Mouse (Mus musculus) activated CD4-positive, CD25-positive, alpha-beta regulatory T cell (primary cell): ENCODE measurements around the gene Phb2. TPM values are rescaled to one million over a fixed set of nuclear protein-coding genes. Genes with fewer than 3 reads are reported as not detected.

Experiments
- polyA plus RNA-seq, 2 experiments: library from polyadenylated mRNA; unstranded; fragments of 100-300 nt; shearing (Covaris generic); gene quantifications; one replicate each; pipeline ENCODE4 v1.2.1; 2017

Gene Phb2
- polyA plus RNA-seq: 100 to 1,000 TPM; 199 to 262 TPM

DNA sequence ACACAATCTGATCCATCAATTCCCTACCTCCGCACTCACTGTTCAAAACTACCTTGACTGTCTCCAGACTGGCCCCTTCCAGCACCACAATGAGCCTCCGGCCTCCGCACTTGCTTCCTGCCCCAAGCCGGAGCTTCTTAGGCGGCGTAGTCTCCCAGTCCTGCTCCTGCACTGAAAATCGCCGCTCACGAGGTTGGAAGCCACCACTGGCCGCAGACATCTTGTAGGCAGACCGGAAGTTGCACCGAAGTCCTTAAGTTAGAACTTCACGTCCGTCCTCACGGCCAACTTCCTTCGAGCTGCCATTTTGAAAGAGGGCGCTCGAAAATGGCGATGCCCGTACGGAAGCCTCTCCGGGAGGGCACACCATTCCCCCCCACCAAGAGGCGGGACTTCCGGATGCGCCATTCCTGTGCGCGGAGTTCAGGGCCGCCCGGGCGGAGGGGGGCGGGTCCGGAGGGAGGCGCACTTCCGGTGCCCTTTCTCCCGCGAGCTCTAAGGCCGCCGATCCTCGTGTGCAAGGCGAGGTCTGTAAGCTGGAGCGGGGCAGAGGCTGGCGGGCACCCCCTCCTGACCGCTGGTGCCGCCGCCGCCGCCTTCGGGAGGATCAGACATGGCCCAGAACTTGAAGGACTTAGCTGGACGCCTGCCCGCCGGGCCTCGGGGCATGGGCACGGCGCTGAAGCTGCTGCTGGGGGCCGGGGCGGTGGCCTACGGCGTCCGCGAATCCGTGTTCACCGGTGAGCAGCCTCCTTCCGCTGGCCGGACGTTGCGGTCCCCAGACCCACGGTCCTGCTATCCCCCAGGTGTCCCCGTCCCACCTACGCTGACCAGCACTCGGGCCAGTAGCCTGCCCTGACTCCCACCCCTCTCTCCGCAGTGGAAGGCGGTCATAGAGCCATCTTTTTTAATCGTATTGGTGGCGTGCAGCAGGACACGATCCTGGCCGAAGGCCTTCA is at the start of gene Phb2, which contains the start of gene Emg1:
Phb2 (plus strand) TSS at position 513 of the 959 bp plus-strand sequence.
Emg1 (minus strand) TSS at position 355 of the 959 bp plus-strand sequence.

DNA sequence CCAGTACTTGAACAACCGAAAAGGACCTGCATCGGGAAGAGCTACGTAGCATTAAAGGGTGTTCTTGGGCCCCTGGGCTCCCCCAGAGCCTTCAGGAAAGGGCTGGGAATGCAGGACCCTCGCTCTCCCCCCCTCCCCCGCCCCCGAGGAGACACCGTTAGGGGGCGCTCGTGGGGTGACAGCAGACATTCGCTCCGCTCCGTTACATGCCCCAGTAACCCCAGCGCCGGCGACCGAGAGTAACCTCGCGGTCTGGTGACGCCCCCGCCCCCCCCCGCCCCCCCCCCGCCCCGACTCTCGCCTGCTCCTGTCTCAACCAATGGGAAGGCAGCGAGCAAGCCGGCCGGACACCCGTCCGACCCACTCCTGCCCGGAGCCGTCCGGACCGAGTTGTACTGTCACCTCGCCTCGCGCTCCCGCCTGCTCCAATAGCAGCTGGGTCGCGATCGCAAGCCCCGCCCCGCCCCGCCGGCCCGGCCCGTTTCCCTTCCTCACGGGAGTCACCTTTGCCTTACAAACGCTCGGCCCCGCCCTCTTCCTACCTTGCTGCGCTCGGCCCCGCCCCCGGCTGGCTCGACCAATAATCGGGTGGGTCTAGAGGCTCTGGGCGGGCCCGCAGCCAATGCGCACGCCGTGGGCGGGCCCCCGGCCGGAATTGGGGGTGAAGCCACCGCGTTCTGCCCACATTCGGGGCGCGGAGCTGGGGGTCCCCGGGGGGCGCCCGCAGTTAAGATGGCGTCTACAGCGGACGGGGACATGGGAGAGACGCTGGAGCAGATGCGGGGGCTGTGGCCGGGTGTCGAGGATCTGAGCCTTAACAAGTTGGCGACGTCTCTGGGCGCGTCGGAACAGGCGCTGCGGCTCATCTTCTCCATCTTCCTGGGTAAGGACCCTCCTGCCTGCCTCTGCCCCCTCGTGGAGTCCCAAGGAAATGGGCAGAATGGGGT is 49.4 kb upstream of the Phb2 start, which contains the start of gene Lpcat3:
Lpcat3 (plus strand) TSS at position 551 of the 947 bp plus-strand sequence.

DNA sequence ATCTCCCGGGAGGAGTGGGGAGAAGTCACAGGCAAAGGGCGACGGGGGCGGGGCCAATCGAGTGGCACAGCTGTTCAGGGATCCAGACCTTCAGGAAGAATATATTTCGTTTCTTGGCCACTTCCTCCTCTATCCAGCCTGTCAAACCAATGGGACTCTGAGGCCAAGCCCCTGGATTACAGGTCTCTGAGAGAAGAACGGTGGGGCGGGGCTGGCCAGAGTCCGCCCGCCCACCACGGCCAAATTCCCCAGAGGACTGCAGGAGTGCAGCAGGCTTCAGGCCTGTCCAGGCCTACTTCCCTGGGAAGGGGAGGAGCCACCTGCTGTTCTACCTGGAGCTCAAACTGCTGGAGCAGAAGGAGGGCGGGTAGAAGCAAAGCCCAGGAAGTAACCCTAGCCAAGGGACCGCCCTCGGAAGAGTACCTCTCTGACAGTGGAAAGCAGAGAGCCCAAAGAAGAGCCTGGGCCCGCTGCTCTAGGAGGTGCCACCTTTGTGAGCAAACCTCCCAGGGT is 26.4 kb downstream of the Phb2 start, which contains the start of gene Ptpn6:
Ptpn6 (minus strand) TSS at position 204 of the 513 bp plus-strand sequence.

GRCm38 (mm10) chr6:124740888-124741761 is 29.0 kb downstream of the Phb2 start, which contains the start of gene Grcc10:
Grcc10 (minus strand) TSS chr6:124741374.

DNA sequence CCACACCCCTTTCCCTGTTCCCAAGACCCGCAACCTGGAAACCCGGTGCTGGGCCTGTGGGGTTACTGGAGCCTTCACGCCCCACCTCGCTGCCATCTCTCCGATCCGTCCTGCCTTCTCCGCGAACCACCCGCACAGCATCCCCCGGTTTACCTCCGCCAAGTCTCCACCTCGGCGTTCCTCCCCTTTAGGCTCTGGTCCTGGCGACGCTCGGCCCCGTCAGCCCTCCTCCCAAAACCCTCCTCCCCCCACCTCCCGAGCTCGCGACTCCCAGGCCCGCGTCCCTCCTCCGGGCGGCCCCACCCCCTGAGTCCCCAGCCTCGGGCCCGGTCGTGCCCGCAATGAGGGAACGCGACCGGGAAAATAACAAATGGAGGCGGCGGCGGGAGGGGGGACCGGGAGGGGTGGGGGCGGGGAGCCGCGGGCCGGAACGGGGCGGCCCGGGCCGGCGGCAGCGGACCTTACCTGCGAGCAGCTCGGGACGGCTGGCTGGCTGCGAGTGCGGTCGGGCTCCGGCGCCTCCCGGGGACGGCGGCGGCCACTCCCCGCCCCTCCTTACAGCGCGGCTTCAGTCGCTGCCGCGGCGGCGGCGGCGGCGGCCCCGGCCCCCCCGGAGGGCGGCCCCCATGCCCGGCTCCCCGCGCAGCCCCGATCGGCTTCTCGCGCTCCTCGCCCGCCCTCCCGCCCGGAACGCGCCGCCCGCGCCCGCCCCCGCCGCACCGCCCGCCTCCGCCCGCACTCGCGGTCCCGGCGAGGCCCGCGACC is 43.9 kb downstream of the Phb2 start, which contains the start of the genes Gm45234 and Atn1:
Gm45234 (minus strand) TSS at position 191 of the 765 bp plus-strand sequence.
Atn1 (minus strand) TSS at position 694 of the 765 bp plus-strand sequence.

Other genes starting within 250 kb of the Phb2 start
- under 1 TPM in 1 of 2 experiments, not detected in 1; 0.61 TPM for gene Clstn3, start 247.5 kb upstream of the Phb2 start, polyA plus RNA-seq
- not detected for gene C1rl, start 219.2 kb upstream of the Phb2 start, polyA plus RNA-seq
- gene C1ra, start 199.9 kb upstream of the Phb2 start, polyA plus RNA-seq: under 1 TPM; 0.17 to 0.53 TPM
- under 1 TPM in 1 of 2 experiments, not detected in 1; 0.21 TPM for gene C1s1, start 170.0 kb upstream of the Phb2 start, polyA plus RNA-seq
- gene C1rb, start 142.0 kb upstream of the Phb2 start, polyA plus RNA-seq: not detected
- not detected for gene C1s2, start 76.3 kb upstream of the Phb2 start, polyA plus RNA-seq
- gene Lpcat3, start 49.3 kb upstream of the Phb2 start, polyA plus RNA-seq: 10 to 100 TPM; 51.5 to 80.2 TPM
- 100 to 1,000 TPM; 250 to 341 TPM for gene Emg1, start 158 bp upstream of the Phb2 start, polyA plus RNA-seq
- 100 to 1,000 TPM; 271 to 272 TPM for gene Ptpn6, start 26.4 kb downstream of the Phb2 start, polyA plus RNA-seq
- gene Grcc10, start 29.0 kb downstream of the Phb2 start, polyA plus RNA-seq: 100 to 1,000 TPM; 443 to 508 TPM
- not detected for gene Gm45234, start 43.7 kb downstream of the Phb2 start, polyA plus RNA-seq
- gene Atn1, start 44.2 kb downstream of the Phb2 start, polyA plus RNA-seq: 10 to 100 TPM in 1 of 2 experiments, 1 to 10 TPM in 1; 3.7 to 10.9 TPM
- gene Eno2, start 57.3 kb downstream of the Phb2 start, polyA plus RNA-seq: 1 to 10 TPM; 3.3 to 7.1 TPM
- 1 to 10 TPM in 1 of 2 experiments, not detected in 1; 2.7 TPM for gene Lrrc23, start 67.4 kb downstream of the Phb2 start, polyA plus RNA-seq
- 1 to 10 TPM; 2.1 to 9.7 TPM for gene Spsb2, start 96.3 kb downstream of the Phb2 start, polyA plus RNA-seq
- gene Tpi1, start 102.0 kb downstream of the Phb2 start, polyA plus RNA-seq: 100 to 1,000 TPM; 147 to 163 TPM
- gene Usp5, start 117.1 kb downstream of the Phb2 start, polyA plus RNA-seq: 10 to 100 TPM; 71.4 to 93.4 TPM
- gene Cdca3, start 117.2 kb downstream of the Phb2 start, polyA plus RNA-seq: 10 to 100 TPM; 22.6 to 23.4 TPM
- gene Gnb3, start 127.9 kb downstream of the Phb2 start, polyA plus RNA-seq: under 1 TPM in 1 of 2 experiments, not detected in 1; 0.25 TPM
- under 1 TPM; 0.09 to 0.49 TPM for gene P3h3, start 145.4 kb downstream of the Phb2 start, polyA plus RNA-seq
- under 1 TPM; 0.26 to 0.48 TPM for gene Gpr162, start 151.6 kb downstream of the Phb2 start, polyA plus RNA-seq
- gene Cd4, start 175.9 kb downstream of the Phb2 start, polyA plus RNA-seq: 100 to 1,000 TPM; 318 to 460 TPM
- gene Lag3, start 199.4 kb downstream of the Phb2 start, polyA plus RNA-seq: 10 to 100 TPM in 1 of 2 experiments, 1 to 10 TPM in 1; 7.9 to 13.9 TPM
- 10 to 100 TPM; 48.9 to 51.3 TPM for gene Ptms, start 207.8 kb downstream of the Phb2 start, polyA plus RNA-seq
- gene Mlf2, start 219.1 kb downstream of the Phb2 start, polyA plus RNA-seq: 100 to 1,000 TPM; 180 to 204 TPM